Mouse (Mus musculus): ENCODE measurements around the gene 1190002N15Rik.

- TF ChIP-seq TAL1 (IDR thresholded peaks at IDR 0.05; ENCODE audit: low read length) (no peak), GATA1 (IDR thresholded peaks at IDR 0.05; ENCODE audit: low read length) (no peak)
Observed at GRCm38 (mm10) chr9:94526473-94526872, 11.4 kb downstream of the 1190002N15Rik start.
